Mouse (Mus musculus) G1E (cell line): ENCODE measurements around the gene H2-Eb2.

ENCODE experiments used
- CTCF ChIP-seq: IDR thresholded peaks from 2 replicates; pipeline ENCODE4 v1.5.1; 2012; ENCODE audit warnings: low read depth, low read length, inconsistent platforms, mixed read lengths
- GATA1 ChIP-seq: IDR thresholded peaks from 2 replicates; pipeline ENCODE4 v1.6.1; 2012; ENCODE audit warnings: borderline replicate concordance, low read length, inconsistent platforms, mixed read lengths
- GATA2 ChIP-seq: IDR thresholded peaks from 2 replicates; pipeline ENCODE4 v1.6.1; 2012; ENCODE audit warnings: low read depth, low read length, inconsistent platforms, borderline replicate concordance
- POLR2AphosphoS5 ChIP-seq: IDR thresholded peaks from 2 replicates; pipeline ENCODE4 v1.6.1; 2012; ENCODE audit warnings: low read depth, low read length, inconsistent platforms; ENCODE audit not compliant: insufficient replicate concordance
- TAL1 ChIP-seq: conservative IDR thresholded peaks from 2 replicates; pipeline ENCODE4 v1.6.1; 2012; ENCODE audit warnings: low read depth, low read length, inconsistent platforms, mixed read lengths

DNA sequence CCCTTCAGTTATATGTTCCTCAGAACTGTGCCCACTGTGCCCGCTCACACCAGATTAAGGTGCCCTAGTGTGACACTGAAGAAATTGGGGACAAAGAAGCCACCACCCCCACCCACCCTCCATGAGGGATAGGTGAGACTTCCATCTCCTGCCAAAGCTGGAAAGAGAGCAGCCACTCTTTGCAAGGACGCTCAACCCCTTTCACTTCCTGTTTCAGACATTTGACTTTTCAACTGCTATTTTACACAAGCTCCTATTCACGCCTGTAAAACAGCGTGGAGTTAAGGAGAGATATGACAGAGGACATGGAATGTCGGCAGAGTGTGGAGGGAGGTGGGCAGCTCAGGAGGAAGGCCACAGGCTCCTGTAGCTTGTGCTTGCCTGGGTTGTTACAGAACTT, 39.0 kb upstream of the H2-Eb2 start:
- TF ChIP-seq CTCF = no peak
- no peak for TF ChIP-seq TAL1
- TF ChIP-seq GATA1 = no peak
- TF ChIP-seq GATA2 = no peak
- no peak for TF ChIP-seq POLR2AphosphoS5
